In genomic region chr14:75077946-75078345, GRCm38 (mm10) we compare ENCODE assay signal across 19 mouse cellular contexts. TPM values are rescaled to one million over a fixed set of nuclear protein-coding genes. Genes with fewer than 3 reads are reported as not detected.
DNase-seq lines count a peak whose midpoint lies in the region; ATAC-seq and TF ChIP-seq lines count a peak whose summit lies in the region.
"Had no signal": no experiment of that assay in that cellular context is flagged by ENCODE, and none has a peak within 500 bp of the region (broad histone marks: within the 10 kb centered on the region; RNA-seq: fewer than 3 reads in every experiment).

No protein-coding gene starts in this region.

- no peak for TF ChIP-seq CTCF in hindbrain, postnatal 0 days (IDR thresholded peaks at IDR 0.05; ENCODE audit: low read depth)

- ATAC-seq in hindbrain, postnatal 0 days = no peak
- no peak for ATAC-seq in hindbrain, embryonic 12.5 days (ENCODE audit: low FRiP score)
- no peak for ATAC-seq in neural tube, embryonic 15.5 days (ENCODE audit: low FRiP score)

- H3K27me3 ChIP-seq in hindbrain, postnatal 0 days (ENCODE audit: insufficient read depth, low read length) = no peaks in the 10 kb centered on the region
- H3K27me3 ChIP-seq in hindbrain, embryonic 12.5 days = no peaks in the 10 kb centered on the region
- H3K27me3 ChIP-seq in neural tube, embryonic 15.5 days (replicated peaks) = no peaks in the 10 kb centered on the region
- H3K27me3 ChIP-seq: liver, embryonic 15.5 days had no signal

- WGBS in hindbrain, postnatal 0 days = 58% methylated on average over 6 of the region's 6 CpGs
- 76% methylated on average over 6 of the region's 6 CpGs for WGBS in hindbrain, embryonic 12.5 days
- WGBS in neural tube, embryonic 15.5 days = 62% methylated on average over 6 of the region's 6 CpGs

- H3K4me1 ChIP-seq in hindbrain, postnatal 0 days (ENCODE audit: insufficient read depth, low read length) = no peaks in the 10 kb centered on the region
- H3K4me1 ChIP-seq in hindbrain, embryonic 12.5 days = no peaks in the 10 kb centered on the region
- H3K4me1 ChIP-seq in neural tube, embryonic 15.5 days = 0 out of 2 replicates have a peak, but pooled peaks cover 3% of the 10 kb centered on the region
- H3K4me1 ChIP-seq: liver, embryonic 15.5 days had no signal

- peak; percentile 27 for DNase-seq in hindbrain, postnatal 0 days (ENCODE audit: low spot score)
- peak; percentile 8 for DNase-seq in neural tube, embryonic 10.5 days (ENCODE audit: extremely low spot score, low spot score)
- DNase-seq in adrenal gland, postnatal 10 days = peak; percentile 57
- peak; percentile 42 for DNase-seq in lung, postnatal 36 days
- no peak for DNase-seq in frontal cortex, postnatal 10 days (ENCODE audit: low spot score in 2 of 2)
- DNase-seq: cerebellum, adult 9-10 months; gastrocnemius, adult 2 months; heart, postnatal 10 days; kidney, postnatal 25 days; thymus, postnatal 14 days had no signal

- H3K9me3 ChIP-seq in hindbrain, postnatal 0 days (ENCODE audit: low read length) = no peaks in the 10 kb centered on the region
- H3K9me3 ChIP-seq in hindbrain, embryonic 12.5 days (replicated peaks) = no peaks in the 10 kb centered on the region
- no peaks in the 10 kb centered on the region for H3K9me3 ChIP-seq in neural tube, embryonic 15.5 days (replicated peaks)
- H3K9me3 ChIP-seq: liver, embryonic 15.5 days had no signal

- H3K4me3 ChIP-seq in hindbrain, postnatal 0 days (ENCODE audit: low read length) = no peak overlapping the region
- no peak overlapping the region for H3K4me3 ChIP-seq in hindbrain, embryonic 12.5 days
- no peak overlapping the region for H3K4me3 ChIP-seq in neural tube, embryonic 15.5 days (replicated peaks)
- H3K4me3 ChIP-seq: gastrocnemius, adult 2 months; liver, embryonic 15.5 days had no signal

- H3K27ac ChIP-seq in hindbrain, postnatal 0 days = no peak overlapping the region
- H3K27ac ChIP-seq in hindbrain, embryonic 12.5 days = no peak overlapping the region
- no peak overlapping the region for H3K27ac ChIP-seq in neural tube, embryonic 15.5 days (replicated peaks)
- H3K27ac ChIP-seq: gastrocnemius, adult 2 months; liver, embryonic 15.5 days had no signal

- no peak overlapping the region for H3K4me2 ChIP-seq in hindbrain, postnatal 0 days (ENCODE audit: low read depth, low read length)
- no peak overlapping the region for H3K4me2 ChIP-seq in hindbrain, embryonic 12.5 days (replicated peaks)
- H3K4me2 ChIP-seq in neural tube, embryonic 15.5 days = no peak overlapping the region
- H3K4me2 ChIP-seq: liver, embryonic 15.5 days had no signal

- no peaks in the 10 kb centered on the region for H3K36me3 ChIP-seq in hindbrain, postnatal 0 days (ENCODE audit: insufficient read depth, low read length)
- no peaks in the 10 kb centered on the region for H3K36me3 ChIP-seq in hindbrain, embryonic 12.5 days
- H3K36me3 ChIP-seq in neural tube, embryonic 15.5 days = no peaks in the 10 kb centered on the region
- H3K36me3 ChIP-seq: liver, embryonic 15.5 days had no signal

- no peak overlapping the region for H3K9ac ChIP-seq in hindbrain, postnatal 0 days (replicated peaks; ENCODE audit: low read length)
- no peak overlapping the region for H3K9ac ChIP-seq in hindbrain, embryonic 12.5 days
- H3K9ac ChIP-seq in neural tube, embryonic 15.5 days (replicated peaks) = no peak overlapping the region
- H3K9ac ChIP-seq: liver, embryonic 15.5 days had no signal

RNA-seq across cellular contexts. Expression of gene Lrrc63, which starts 52.7 kb away (rescaled TPM):
- not detected in 2 replicates for total RNA-seq in hindbrain, postnatal 0 days (2014; rRNA removed)
- polyA plus RNA-seq in hindbrain, postnatal 0 days (2015; fragmentation: Nextera tagmentation; extraction: Ambion mirVana) = 0.09 TPM in 1 of 2 replicates, not detected in the other
- polyA plus RNA-seq in hindbrain, embryonic 12.5 days (2016; fragmentation: Nextera tagmentation; extraction: Ambion mirVana) = 0.08 and 0.17 TPM in 2 replicates
- polyA plus RNA-seq in neural tube, embryonic 15.5 days (2015; fragmentation: Nextera tagmentation; extraction: Ambion mirVana) = not detected in 2 replicates
- not detected for total RNA-seq in adrenal gland, postnatal 10 days (2021)
- total RNA-seq: gastrocnemius, adult 2 months; heart, adult 8-10 months; heart, postnatal 10 days; layer of hippocampus, postnatal 10 days; left cerebral cortex, postnatal 25 days had no signal
- polyA plus RNA-seq: intestine, embryonic 14.5 days; liver, embryonic 15.5 days; small intestine, adult 2 months; stomach, embryonic 14.5 days had no signal

RNA-seq across cellular contexts. Expression of gene Lcp1, which starts 53.0 kb away (rescaled TPM):
- total RNA-seq in hindbrain, postnatal 0 days (2014; rRNA removed) = 6.5 and 6.9 TPM in 2 replicates
- 7.9 and 8.3 TPM in 2 replicates for polyA plus RNA-seq in hindbrain, postnatal 0 days (2015; fragmentation: Nextera tagmentation; extraction: Ambion mirVana)
- polyA plus RNA-seq in hindbrain, embryonic 12.5 days (2016; fragmentation: Nextera tagmentation; extraction: Ambion mirVana) = 19.8 and 28.2 TPM in 2 replicates
- polyA plus RNA-seq in neural tube, embryonic 15.5 days (2015; fragmentation: Nextera tagmentation; extraction: Ambion mirVana) = 12.4 and 38.7 TPM in 2 replicates
- total RNA-seq in adrenal gland, postnatal 10 days (2021) = 10 to 100 TPM; 24.7 to 28.1 TPM

Comparison
In these comparisons a context has a peak if more than half of its experiments do, and no peak if none do; other contexts are left out.
1. DNase-seq: peak in hindbrain, postnatal 0 days (single experiment), neural tube, embryonic 10.5 days (single experiment), adrenal gland, postnatal 10 days (single experiment) and lung, postnatal 36 days (single experiment); none in frontal cortex, postnatal 10 days (0 of 2).